Mouse (Mus musculus): ENCODE results near the gene Unc5a.

DNA sequence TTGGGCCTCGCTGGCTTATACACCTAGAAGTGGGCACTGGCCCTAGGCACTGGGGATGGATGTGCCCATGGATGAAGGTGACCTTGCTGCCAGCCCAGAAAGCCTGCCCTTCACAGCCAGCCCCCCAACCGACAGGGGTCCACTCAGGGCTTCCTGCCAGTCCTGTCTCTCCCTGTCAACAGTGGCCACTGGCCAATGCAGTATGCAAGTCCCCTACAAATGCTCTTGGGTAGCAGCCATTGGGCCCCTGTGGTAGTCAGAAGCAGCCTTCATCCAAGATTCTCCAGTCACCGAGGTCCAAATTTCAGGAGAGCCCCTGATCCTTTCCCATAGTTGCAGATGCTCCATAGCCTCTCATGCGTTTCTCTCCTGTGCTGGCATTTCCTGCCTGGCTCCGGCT, 19.4 kb downstream of the Unc5a start:
- TF ChIP-seq CTCF (IDR thresholded peaks at IDR 0.05; ENCODE audit: low read depth, low read length) (no peak), GATA1 (IDR thresholded peaks at IDR 0.05; ENCODE audit: borderline replicate concordance, low read length) (no peak), TAL1 (conservative IDR thresholded peaks at IDR 0.05; ENCODE audit: low read depth, low read length) (no peak), POLR2AphosphoS5 (IDR thresholded peaks at IDR 0.05; ENCODE audit: insufficient replicate concordance, low read depth, low read length) (no peak), GATA2 (IDR thresholded peaks at IDR 0.05; ENCODE audit: borderline replicate concordance, low read depth, low read length) (no peak)
